Mouse (Mus musculus): ENCODE measurements at regions not wholly inside any gene's neighbourhood (a gene's known extent, or its start where the extent isn't known, plus 50 kb on each side); places are given as distances from the start of the nearest gene placed in this dataset.

GRCm38 (mm10) chr10:19412926-19413325 lies 56.6 kb downstream of the Olig3 start:
- DNase-seq, result peak; percentile 49

GRCm38 (mm10) chr10:19413935-19414334 lies 57.6 kb downstream of the Olig3 start:
- peak; percentile 52 for DNase-seq

GRCm38 (mm10) chr10:19414834-19415233 lies 58.5 kb downstream of the Olig3 start:
- peak; percentile 55 for DNase-seq

GRCm38 (mm10) chr10:19424030-19424429 lies 67.7 kb downstream of the Olig3 start:
- no peak for DNase-seq

- DNase-seq, result peak; percentile 60
These were observed 68.6 kb downstream of the Olig3 start for GRCm38 (mm10) chr10:19424961-19425360.

GRCm38 (mm10) chr10:19426835-19427234 lies 70.5 kb downstream of the Olig3 start:
- DNase-seq, result peak; percentile 30

- DNase-seq, result peak; percentile 76
These were observed 76.2 kb downstream of the Olig3 start for GRCm38 (mm10) chr10:19432515-19432914.

GRCm38 (mm10) chr10:19434661-19435060 lies 78.3 kb downstream of the Olig3 start:
- DNase-seq, result no peak

GRCm38 (mm10) chr10:19441807-19442206 lies 85.5 kb downstream of the Olig3 start:
- peak; percentile 40 for DNase-seq

- DNase-seq, result peak; percentile 50
These were observed 87.2 kb downstream of the Olig3 start for GRCm38 (mm10) chr10:19443516-19443915.

- DNase-seq, result peak; percentile 34
These were observed 92.7 kb downstream of the Olig3 start for GRCm38 (mm10) chr10:19448838-19449559.

GRCm38 (mm10) chr10:19459053-19459452 lies 102.7 kb downstream of the Olig3 start:
- DNase-seq, result peak; percentile 61

- DNase-seq, result no peak
These were observed 103.4 kb downstream of the Olig3 start for GRCm38 (mm10) chr10:19459709-19460108.

GRCm38 (mm10) chr10:19460164-19460563 lies 103.8 kb downstream of the Olig3 start:
- peak; percentile 76 for DNase-seq

GRCm38 (mm10) chr10:19463800-19464199 lies 107.5 kb downstream of the Olig3 start:
- DNase-seq, result no peak

GRCm38 (mm10) chr10:19464504-19464903 lies 108.2 kb downstream of the Olig3 start:
- DNase-seq, result peak; percentile 53

- DNase-seq, result peak; percentile 95
These were observed 115.2 kb downstream of the Olig3 start for GRCm38 (mm10) chr10:19471349-19472040.

GRCm38 (mm10) chr10:19472066-19472465 lies 115.7 kb downstream of the Olig3 start:
- DNase-seq, result no peak

- DNase-seq, result no peak
These were observed 116.7 kb downstream of the Olig3 start for GRCm38 (mm10) chr10:19472949-19473535.

- DNase-seq, result no peak
These were observed 106.1 kb upstream of the Ifngr1 start for GRCm38 (mm10) chr10:19485537-19486135.

- DNase-seq, result no peak
These were observed 101.2 kb upstream of the Ifngr1 start for GRCm38 (mm10) chr10:19490500-19490899.

GRCm38 (mm10) chr10:19491513-19492380 lies 100.0 kb upstream of the Ifngr1 start:
- DNase-seq, result peak; percentile 95
